Mouse (Mus musculus) macrophage (primary cell): ENCODE measurements around the gene Btf3l4. TPM values are rescaled to one million over a fixed set of nuclear protein-coding genes. Genes with fewer than 3 reads are reported as not detected.

ENCODE experiments used
- H3K27ac ChIP-seq: fragments of 350-480 bp; formaldehyde crosslinking; 2 replicates; pipeline ENCODE4 v1.9.0; 2021
- H3K36me3 ChIP-seq: fragments of 350-480 bp; formaldehyde crosslinking; 2 replicates; pipeline ENCODE4 v1.9.0; 2021; ENCODE audit errors: inconsistent target
- H3K4me3 ChIP-seq: fragments of 350-480 bp; formaldehyde crosslinking; 2 replicates; pipeline ENCODE4 v1.9.0; 2021; ENCODE audit errors: inconsistent target
- H3K79me2 ChIP-seq: fragments of 350-480 bp; formaldehyde crosslinking; 2 replicates; pipeline ENCODE4 v1.9.0; 2021; ENCODE audit errors: inconsistent target
- WGBS: methylation state at CpG from one replicate; pipeline ENCODE4 v1.1.7; 2026; ENCODE audit warnings: inconsistent platforms; ENCODE audit not compliant: missing documents; 5-methylcytosine and 5-hydroxymethylcytosine counted together
- polyA plus RNA-seq: library from polyadenylated mRNA; stranded (reverse); fragments of 250-400 nt; gene quantifications from 3 replicates; pipeline ENCODE4 v1.2.4, GENCODE M21; 2018; ENCODE audit warnings: inconsistent platforms
- total RNA-seq, 78 experiments: library from RNA; depleted of rRNA; stranded (reverse); fragments of 250-400 nt; gene quantifications; 1 replicate in 9 of 78; 2 replicates in 24 of 78; 3 replicates in 43 of 78; 4 replicates in 2 of 78; pipeline ENCODE4 v1.2.4; 2018; ENCODE audit warnings: inconsistent platforms in 56 of 78

Gene Btf3l4
- 10 to 100 TPM in 24 of 26 experiments, 1 to 10 TPM in 2; 8.2 to 44.3 (median 24.2) TPM for total RNA-seq (2018; cell fraction: chromatin; rRNA removed)
- 10 to 100 TPM; 19.3 to 46.7 (median 26.1) TPM for total RNA-seq (2018; cell fraction: cytosol; rRNA removed)
- total RNA-seq (2018; cell fraction: nucleus; rRNA removed): 10 to 100 TPM in 24 of 26 experiments, 1 to 10 TPM in 2; 8.8 to 48.6 (median 19.3) TPM
- polyA plus RNA-seq: 34.5 to 70.6 TPM (median 61.1 TPM) in 3 replicates

DNA sequence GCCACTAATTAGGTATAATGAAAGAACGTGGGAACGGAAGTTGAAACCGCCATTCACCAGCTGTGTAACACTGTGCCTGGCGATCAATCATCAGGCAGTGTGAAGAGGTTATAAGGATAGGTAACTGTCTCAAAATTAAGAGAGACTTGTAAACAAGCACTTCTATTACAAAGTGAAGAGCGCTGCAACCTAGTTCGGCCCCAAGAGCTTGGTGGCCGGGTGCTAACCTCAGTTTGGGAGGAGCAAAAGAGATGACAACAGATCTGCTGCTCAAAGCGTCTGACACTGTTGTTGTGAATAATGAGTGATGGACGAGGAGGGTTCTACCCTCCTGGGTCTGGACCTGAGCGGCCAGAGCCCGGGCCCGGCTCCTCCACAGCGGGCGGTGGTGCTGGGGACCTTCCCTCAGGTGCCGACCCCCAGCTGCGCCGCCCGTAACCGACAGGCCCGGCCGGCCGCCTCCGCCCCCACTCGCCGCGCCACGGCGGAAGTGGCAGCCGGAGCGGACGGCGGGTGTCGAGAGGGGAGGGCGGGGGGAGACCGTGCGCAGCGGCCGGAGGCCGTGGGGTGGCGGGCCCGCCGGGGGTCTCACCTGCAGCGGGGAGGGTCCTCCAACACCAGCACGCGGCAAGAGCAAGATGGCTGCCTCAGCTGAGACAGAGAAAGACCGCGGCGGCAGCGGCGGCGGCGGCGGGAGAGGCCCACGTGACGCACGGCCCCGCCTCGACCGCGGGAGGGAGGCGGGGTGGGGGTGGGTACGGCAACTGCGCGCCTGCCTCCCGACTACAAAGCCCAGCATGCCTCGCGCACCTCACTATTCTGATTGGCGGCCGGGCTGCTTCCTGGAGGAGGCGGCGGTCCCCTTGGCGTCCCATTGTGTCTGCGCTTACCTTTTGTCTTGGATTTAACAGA is at the start of gene Btf3l4:
TSS of gene Btf3l4 (minus strand) at position 699 of the 912 bp plus-strand sequence.
- under 1% methylated on average over 69 of the region's 73 CpGs for WGBS
- peak within 1 kb of the TSS; percentile 83 for H3K27ac ChIP-seq
- H3K4me3 ChIP-seq: peak within 1 kb of the TSS; percentile 82
- peaks cover 63% of the 10 kb centered on the region for H3K79me2 ChIP-seq
- H3K36me3 ChIP-seq: no peaks in the 10 kb centered on the region

DNA sequence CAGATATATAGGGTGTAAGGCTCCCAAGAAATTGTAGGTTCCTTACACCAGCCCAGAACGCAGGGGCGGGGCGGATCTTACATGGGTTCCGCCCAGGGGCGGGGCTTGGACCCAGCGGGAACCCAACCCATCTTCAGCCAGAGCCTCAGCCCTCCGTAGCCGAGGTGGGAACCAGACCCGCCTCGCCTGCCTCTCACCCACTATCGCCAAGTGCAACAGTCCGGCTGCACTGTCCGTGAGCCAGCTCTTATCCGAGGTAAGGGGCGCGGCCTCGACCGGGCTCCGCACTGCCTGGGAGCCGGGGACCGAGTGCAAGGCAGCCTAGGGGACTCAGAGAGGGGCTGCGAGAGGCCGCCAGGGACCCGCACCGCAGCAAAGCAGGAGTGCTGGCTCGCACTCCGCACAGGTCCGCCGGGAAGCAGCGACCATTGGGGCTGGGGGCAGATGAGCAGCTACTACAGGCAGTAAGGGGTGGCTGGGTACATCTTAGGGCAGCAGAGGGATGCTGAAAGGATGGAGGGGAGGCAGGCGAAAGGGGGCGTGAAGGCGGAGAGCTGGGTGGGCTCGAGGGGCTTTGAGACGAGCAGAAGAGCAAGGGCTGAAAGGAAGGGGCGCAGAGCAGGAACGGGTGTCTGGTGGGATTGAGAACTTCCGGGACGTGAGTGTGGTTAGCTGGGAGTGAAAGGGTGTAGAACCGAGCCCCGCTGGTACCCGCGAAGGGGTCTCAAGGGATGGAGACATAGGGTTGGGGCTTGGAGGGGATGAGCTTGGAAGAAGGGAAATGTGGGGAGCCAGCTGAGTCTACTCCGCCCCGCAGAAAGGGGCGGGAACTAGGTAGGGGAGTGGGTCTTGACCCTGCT is 45.8 kb upstream of the Btf3l4 start, which contains the start of gene Rab3b:
TSS of gene Rab3b (plus strand) at position 101 of the 860 bp plus-strand sequence.
- H3K4me3 ChIP-seq: no peak within 1 kb of the TSS
- no peaks in the 10 kb centered on the region for H3K79me2 ChIP-seq
- no peak within 1 kb of the TSS for H3K27ac ChIP-seq
- H3K36me3 ChIP-seq: no peaks in the 10 kb centered on the region
- 4% methylated on average over 46 of the region's 46 CpGs for WGBS

DNA sequence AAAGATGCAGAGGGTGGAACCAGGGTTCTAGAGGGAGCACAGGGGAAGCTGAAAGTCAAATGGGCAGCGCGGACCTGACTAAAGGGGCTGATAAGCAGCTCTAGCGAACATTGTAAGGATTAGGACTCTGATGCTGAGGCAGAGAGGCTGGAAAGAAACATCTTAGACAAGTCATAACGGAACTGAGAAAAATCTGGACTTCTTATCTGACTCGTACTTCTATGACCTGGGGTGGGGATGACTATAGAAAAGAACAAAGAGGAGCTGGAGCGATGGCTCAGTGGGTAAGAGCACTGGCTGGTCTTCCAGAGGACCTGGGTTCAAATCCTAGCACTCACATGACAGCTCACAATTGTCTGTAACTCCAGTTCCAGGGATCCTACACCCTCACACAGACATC is 44.5 kb upstream of the Btf3l4 start:
- Histone ChIP-seq H3K27ac (no peak overlapping the region), H3K36me3 (no peaks in the 10 kb centered on the region), H3K4me3 (no peak overlapping the region), H3K79me2 (no peaks in the 10 kb centered on the region)
- 85% methylated on average over 6 of the region's 6 CpGs for WGBS

DNA sequence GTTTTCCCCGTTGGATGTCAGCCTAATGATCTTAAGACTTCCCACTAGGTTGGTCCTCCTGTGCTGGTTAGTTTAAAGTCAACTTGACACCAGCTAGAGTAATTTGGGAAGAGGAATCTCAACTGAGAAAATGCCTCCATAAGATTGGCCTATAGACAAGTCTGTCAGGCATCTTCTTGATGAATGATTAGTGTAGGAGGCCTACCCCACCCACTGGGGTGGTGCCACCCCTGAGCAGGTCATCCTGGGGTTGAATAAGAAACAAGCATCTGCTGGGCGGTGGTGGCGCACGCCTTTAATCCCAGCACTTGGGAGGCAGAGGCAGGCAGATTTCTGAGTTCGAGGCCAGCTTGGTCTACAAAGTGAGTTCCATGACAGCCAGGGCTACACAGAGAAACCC is 40.3 kb upstream of the Btf3l4 start:
- no peak overlapping the region for H3K27ac ChIP-seq
- no peak overlapping the region for H3K4me3 ChIP-seq
- H3K79me2 ChIP-seq: no peaks in the 10 kb centered on the region
- 87% methylated on average over 4 of the region's 5 CpGs for WGBS
- no peaks in the 10 kb centered on the region for H3K36me3 ChIP-seq

DNA sequence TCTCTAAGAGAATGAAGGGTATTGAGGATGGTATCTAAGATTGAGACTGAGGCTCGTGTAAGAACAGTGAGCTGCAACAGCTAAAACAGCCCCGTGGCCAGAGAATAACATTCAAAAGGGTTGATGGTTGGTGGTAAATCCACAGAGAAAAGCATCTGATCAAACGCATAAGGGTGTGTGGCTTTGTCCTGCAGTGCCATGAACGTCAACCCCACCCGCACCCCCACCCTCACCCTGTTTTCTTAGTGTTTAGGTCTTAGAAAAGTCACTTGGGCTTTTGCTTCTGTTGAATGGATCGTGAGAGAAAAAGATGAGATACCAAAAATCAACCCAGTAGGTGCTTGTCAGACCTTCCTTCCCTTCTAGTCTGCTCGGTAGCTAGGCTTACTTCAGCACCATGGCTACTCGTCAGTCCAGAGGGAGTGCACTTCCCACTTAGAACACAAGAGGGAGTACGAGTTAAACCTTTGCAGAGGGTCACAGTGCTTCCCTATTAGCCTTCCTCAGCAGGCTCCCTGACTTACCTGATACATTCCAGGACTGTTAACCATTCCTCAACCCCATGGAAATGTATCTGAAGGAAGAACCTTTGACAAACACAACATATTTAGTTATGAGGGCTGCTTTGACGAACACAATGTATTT is 36.4 kb upstream of the Btf3l4 start:
- Histone ChIP-seq H3K4me3 (no peak overlapping the region), H3K79me2 (no peaks in the 10 kb centered on the region), H3K36me3 (no peaks in the 10 kb centered on the region), H3K27ac (no peak overlapping the region)
- WGBS: 43% methylated on average over 10 of the region's 10 CpGs

DNA sequence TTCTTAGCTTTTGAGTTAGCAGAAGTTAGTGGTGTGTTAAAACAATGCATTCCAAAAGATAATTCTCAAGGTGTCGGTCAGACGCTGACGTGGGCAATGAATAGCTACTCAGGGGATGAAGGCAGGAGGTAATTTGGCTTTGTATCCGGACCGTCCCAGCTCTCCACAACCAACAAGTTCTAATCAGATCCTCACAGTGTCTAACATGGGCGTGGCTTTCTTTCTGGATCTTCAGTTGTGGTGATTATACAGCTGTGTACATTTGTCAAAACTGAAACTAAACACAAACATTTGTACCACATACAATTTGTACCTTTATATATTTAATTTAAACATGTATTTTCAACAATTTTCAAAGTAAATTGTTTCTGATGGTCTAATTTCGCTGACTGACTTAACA is 33.4 kb upstream of the Btf3l4 start:
- no peaks in the 10 kb centered on the region for H3K79me2 ChIP-seq
- H3K4me3 ChIP-seq: no peak overlapping the region
- no peaks in the 10 kb centered on the region for H3K36me3 ChIP-seq
- H3K27ac ChIP-seq: no peak overlapping the region
- 94% methylated on average over 7 of the region's 7 CpGs for WGBS

DNA sequence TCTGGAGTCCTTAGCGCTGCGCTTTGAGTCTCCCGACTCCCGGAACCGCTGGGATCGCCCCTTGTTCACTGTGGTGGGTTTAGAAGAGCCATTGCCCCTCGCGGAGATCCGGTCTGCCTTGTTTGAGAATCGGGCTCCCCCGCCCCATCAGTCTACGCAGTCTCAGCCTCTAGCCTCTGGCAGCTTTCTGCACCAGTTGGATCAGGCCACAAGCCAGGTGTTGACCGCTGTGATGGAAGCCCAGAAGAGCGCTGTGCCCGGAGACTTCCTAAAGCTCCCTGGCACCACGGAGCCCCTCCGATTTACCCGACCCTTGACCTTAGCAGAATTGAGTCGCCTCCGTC is 15.1 kb upstream of the Btf3l4 start, which contains the start of gene A730015C16Rik:
TSS of gene A730015C16Rik (minus strand) at position 115 of the 344 bp plus-strand sequence.
- H3K36me3 ChIP-seq: no peaks in the 10 kb centered on the region
- H3K4me3 ChIP-seq: peak within 1 kb of the TSS; percentile 71
- H3K79me2 ChIP-seq: peaks cover 42% of the 10 kb centered on the region
- peak within 1 kb of the TSS; percentile 29; the same call in 1 of the 2 replicates for H3K27ac ChIP-seq
- WGBS: 5% methylated on average over 20 of the region's 20 CpGs

DNA sequence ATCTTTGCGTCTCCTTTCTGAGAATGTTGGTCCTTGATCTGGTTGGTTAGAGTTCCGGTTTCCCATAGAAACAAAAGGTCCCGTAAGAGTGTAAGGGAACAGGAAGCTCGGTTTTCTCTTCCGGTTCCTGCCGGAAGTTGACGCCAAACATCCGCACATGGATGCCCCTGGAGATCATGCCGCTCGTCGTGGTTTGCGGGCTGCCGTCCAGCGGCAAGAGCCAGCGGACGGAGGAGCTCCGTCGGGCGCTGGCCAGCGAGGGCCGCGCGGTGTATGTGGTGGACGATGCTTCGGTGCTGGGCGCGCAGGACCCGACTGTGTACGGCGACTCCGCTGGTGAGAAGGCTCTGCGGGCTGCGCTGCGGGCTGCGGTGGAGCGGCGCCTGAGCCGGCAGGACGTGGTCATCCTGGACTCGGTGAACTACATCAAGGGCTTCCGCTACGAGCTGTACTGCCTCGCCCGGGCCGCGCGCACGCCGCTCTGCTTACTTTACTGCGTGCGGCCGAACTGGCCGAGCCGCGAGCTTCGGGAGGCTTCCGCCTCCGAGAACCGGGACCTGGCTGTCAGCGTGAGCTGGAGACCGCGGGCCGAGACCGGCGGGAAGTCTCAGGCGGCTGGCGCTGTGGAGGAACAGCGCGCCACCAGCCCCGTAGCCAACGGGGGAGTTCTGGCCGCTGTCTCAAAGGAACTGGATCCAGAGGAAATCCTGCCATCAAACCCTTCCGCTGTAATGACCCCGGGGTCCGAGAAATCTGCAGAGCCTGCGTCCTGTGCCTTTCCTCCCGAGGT is 14.5 kb upstream of the Btf3l4 start, which contains the start of gene Kti12:
TSS of gene Kti12 (plus strand) at position 71 of the 790 bp plus-strand sequence.
- Histone ChIP-seq H3K27ac (peak within 1 kb of the TSS; percentile 29; the same call in 1 of the 2 replicates), H3K4me3 (peak within 1 kb of the TSS; percentile 71), H3K79me2 (peaks cover 48% of the 10 kb centered on the region), H3K36me3 (no peaks in the 10 kb centered on the region)
- WGBS: under 1% methylated on average over 74 of the region's 77 CpGs

DNA sequence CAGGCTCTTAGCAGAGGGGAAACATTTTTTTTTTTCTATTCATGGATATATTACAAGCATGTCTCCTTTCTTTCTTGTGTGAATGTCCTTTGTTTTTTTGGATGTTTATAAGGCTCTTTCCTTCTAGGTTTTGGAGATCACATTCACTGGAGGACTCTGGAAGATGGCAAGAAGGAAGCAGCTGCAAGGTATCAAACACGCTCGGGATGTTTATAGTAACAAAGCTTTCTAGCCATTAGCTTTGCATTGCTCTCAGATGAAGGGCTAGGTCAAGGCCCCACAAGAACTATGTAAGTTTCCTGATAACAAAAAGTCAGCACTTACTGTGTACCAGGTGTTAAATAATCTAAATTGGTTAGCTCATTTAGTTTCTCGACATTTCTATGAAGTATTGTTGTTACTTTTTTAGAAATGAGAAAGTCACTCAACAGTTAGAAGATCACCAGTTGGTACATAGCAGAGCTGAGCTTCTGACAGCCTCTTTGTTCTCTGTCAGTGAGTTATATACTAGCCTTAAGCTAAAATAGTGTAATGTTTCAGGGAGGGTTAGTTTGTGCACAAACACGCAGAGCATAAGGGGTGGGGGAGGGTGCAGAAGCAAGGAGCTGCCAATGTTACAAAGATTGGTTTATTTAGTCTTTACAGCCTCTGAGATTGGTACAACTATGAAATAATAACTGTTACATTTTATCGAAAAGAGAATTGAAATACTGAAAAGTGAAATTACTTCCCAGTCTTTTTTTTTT is 12.6 kb upstream of the Btf3l4 start:
- Histone ChIP-seq H3K36me3 (no peaks in the 10 kb centered on the region), H3K4me3 (no peak overlapping the region), H3K27ac (no peak overlapping the region), H3K79me2 (peaks cover 67% of the 10 kb centered on the region)
- 93% methylated on average over 5 of the region's 5 CpGs for WGBS

DNA sequence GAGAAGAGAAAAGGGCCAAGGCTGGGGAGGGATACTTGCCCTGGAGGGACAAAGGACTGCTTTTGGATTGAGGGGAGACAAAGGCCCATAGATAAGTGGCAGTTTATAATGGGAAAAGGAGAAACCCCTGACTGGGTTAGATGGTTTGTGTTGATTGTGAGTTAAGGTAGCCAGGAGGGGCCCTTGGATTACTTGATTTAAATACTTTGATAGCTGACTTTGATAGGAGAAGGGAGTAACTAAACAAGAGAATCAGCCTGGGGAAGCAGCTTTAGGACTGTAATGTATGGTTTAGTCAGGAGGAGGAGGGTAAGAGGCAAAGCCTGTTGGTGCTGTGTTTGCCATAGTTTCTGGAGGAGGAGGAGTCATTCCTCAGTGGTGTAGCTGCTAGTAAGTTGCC is 9.9 kb upstream of the Btf3l4 start:
- Histone ChIP-seq H3K36me3 (no peaks in the 10 kb centered on the region), H3K79me2 (peaks cover 72% of the 10 kb centered on the region), H3K27ac (no peak overlapping the region), H3K4me3 (no peak overlapping the region)

DNA sequence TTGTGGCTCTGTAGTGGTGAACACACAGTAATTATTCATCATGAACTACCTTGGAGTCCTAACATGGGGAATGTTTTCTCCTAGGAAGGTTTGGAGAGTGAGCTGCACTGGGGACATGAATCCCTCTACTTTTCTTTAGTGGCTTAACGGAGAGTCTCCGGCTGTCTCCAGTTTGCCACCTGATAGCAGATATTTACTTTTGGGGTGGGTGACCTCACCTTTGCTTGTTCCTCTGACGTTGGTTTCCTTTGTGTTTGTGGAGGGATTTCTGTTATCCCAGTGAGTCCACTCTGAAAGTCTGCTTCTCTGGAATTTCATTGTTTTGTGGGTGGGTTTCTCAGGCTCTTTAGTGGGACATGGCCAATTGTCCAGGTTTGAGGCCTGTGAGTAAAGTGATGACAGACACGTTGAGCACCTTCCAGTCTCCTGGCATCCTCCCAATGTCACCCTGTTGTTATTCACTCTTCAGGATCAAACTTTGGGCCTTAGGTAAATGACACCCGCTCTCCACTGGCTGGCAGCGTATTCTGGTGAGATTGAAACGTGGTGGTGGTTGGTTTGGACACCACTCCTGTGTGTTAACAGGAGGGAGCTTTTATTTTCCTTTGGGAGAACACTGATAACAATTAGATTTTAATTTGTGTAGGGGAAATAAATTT is 8.6 kb upstream of the Btf3l4 start:
- Histone ChIP-seq H3K36me3 (no peaks in the 10 kb centered on the region), H3K79me2 (peaks cover 84% of the 10 kb centered on the region), H3K27ac (no peak overlapping the region), H3K4me3 (no peak overlapping the region)
- 97% methylated on average over 7 of the region's 7 CpGs for WGBS

DNA sequence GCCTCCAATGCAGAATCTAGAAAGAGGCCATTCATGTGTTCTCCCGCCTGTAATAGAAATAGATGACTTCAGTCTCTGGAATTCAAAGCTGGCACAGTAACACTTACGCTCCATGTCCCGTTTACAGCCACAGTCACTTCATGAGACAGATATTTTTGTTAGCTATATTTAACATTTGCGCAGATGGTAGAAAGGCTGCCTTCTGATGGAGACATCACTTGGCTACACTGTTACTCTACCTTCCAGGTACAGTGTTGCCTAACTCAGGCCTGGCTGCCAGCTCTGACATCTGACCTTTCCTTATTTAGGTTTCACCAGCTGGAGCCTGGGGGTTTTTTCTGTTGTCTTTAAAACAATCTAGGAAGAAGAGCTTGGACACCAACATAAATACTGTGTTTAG is 4.6 kb upstream of the Btf3l4 start:
- Histone ChIP-seq H3K79me2 (peaks cover 86% of the 10 kb centered on the region), H3K36me3 (no peaks in the 10 kb centered on the region), H3K4me3 (no peak overlapping the region), H3K27ac (no peak overlapping the region)
- WGBS: 92% methylated on average over 4 of the region's 4 CpGs
